Mouse (Mus musculus): ENCODE data around the gene Bcorl1. TPM values are rescaled to one million over a fixed set of nuclear protein-coding genes. Genes with fewer than 3 reads are reported as not detected.

Gene Bcorl1
- 1.5 TPM for polyA plus RNA-seq (2014; fragmentation: Illumina TruSeq; extraction: RNeasy Lipid Tissue Mini Kit (QIAGEN cat#74804); ENCODE audit: low read depth, low replicate concordance)

DNA sequence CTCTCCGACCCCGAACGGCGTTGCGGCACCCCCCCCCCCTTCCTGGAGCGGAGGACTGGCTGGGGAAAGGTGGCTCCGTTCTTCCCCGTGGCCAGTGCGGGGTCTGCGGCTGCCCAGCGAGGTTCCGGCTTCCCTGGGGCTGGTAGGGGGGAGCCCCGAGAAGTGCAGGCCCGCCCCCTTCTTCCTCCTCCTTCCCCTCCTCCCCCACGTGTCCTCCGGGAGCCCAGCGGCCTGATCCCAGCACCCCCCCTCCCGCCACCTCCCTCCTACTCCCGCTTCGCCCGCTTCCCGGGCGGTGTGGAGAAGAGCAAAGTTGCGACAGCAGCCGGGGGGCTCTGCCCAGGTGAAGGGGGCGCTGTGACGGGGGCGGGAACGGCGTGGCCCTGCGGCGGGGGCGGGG, at the start of gene Bcorl1:
Gene Bcorl1 (plus strand): TSS at position 218 of the 400 bp plus-strand sequence.

Other genes with a start within 250 kb of the Bcorl1 start
- gene Xpnpep2, start 232.6 kb upstream of the Bcorl1 start, polyA plus RNA-seq (2014; fragmentation: Illumina TruSeq; extraction: RNeasy Lipid Tissue Mini Kit (QIAGEN cat#74804); ENCODE audit: low read depth, low replicate concordance), result 0.32 TPM
- 0.20 TPM for gene Sash3, start 194.9 kb upstream of the Bcorl1 start, polyA plus RNA-seq (2014; fragmentation: Illumina TruSeq; extraction: RNeasy Lipid Tissue Mini Kit (QIAGEN cat#74804); ENCODE audit: low read depth, low replicate concordance)
- gene Zdhhc9, start 132.5 kb upstream of the Bcorl1 start, polyA plus RNA-seq (2014; fragmentation: Illumina TruSeq; extraction: RNeasy Lipid Tissue Mini Kit (QIAGEN cat#74804); ENCODE audit: low read depth, low replicate concordance), result 12.1 TPM
- 5.9 TPM for gene Utp14a, start 84.5 kb upstream of the Bcorl1 start, polyA plus RNA-seq (2014; fragmentation: Illumina TruSeq; extraction: RNeasy Lipid Tissue Mini Kit (QIAGEN cat#74804); ENCODE audit: low read depth, low replicate concordance)
- gene Elf4, start 121.8 kb downstream of the Bcorl1 start, polyA plus RNA-seq (2014; fragmentation: Illumina TruSeq; extraction: RNeasy Lipid Tissue Mini Kit (QIAGEN cat#74804); ENCODE audit: low read depth, low replicate concordance), result 2.5 TPM
- 15.4 TPM for gene Aifm1, start 172.2 kb downstream of the Bcorl1 start, polyA plus RNA-seq (2014; fragmentation: Illumina TruSeq; extraction: RNeasy Lipid Tissue Mini Kit (QIAGEN cat#74804); ENCODE audit: low read depth, low replicate concordance)
- gene Rab33a, start 177.9 kb downstream of the Bcorl1 start, polyA plus RNA-seq (2014; fragmentation: Illumina TruSeq; extraction: RNeasy Lipid Tissue Mini Kit (QIAGEN cat#74804); ENCODE audit: low read depth, low replicate concordance), result not detected